Mouse (Mus musculus): ENCODE measurements around the gene Eif4b. TPM values are rescaled to one million over a fixed set of nuclear protein-coding genes. Genes with fewer than 3 reads are reported as not detected.

The Eif4b gene
- 14.5 and 19.1 TPM in 2 replicates for polyA plus RNA-seq (2012; rRNA removed)

GRCm38 (mm10) chr15:102073559-102074069, at the start of gene Eif4b:
TSS of gene Eif4b (plus strand) at chr15:102073773.

GRCm38 (mm10) chr15:102028040-102028439, 45.5 kb upstream of the Eif4b start, which contains the start of gene Krt18:
TSS of gene Krt18 (plus strand) at chr15:102028180.

GRCm38 (mm10) chr15:102100161-102100981, 26.8 kb downstream of the Eif4b start, which contains the start of gene Tns2:
TSS of gene Tns2 (plus strand) at chr15:102100413.

GRCm38 (mm10) chr15:102136129-102136758, 62.7 kb downstream of the Eif4b start, which contains the start of gene Spryd3:
TSS of gene Spryd3 (minus strand) at chr15:102136234.

GRCm38 (mm10) chr15:102144274-102144711, 70.7 kb downstream of the Eif4b start, which contains the start of gene Igfbp6:
TSS of gene Igfbp6 (plus strand) at chr15:102144362.

Other genes with a start within 250 kb of the Eif4b start
- 315 and 333 TPM in 2 replicates for gene Krt1, start 223.0 kb upstream of the Eif4b start, polyA plus RNA-seq (2012; rRNA removed)
- gene Krt77, start 204.1 kb upstream of the Eif4b start, polyA plus RNA-seq (2012; rRNA removed), result 0.04 and 0.05 TPM in 2 replicates
- 0.50 and 0.67 TPM in 2 replicates for gene Krt76, start 180.9 kb upstream of the Eif4b start, polyA plus RNA-seq (2012; rRNA removed)
- gene Krt4, start 149.0 kb upstream of the Eif4b start, polyA plus RNA-seq (2012; rRNA removed), result 456 and 601 TPM in 2 replicates
- gene Krt79, start 133.4 kb upstream of the Eif4b start, polyA plus RNA-seq (2012; rRNA removed), result 3.8 and 3.9 TPM in 2 replicates
- 11.4 and 15.9 TPM in 2 replicates for gene Krt78, start 119.5 kb upstream of the Eif4b start, polyA plus RNA-seq (2012; rRNA removed)
- gene Krt8, start 69.3 kb upstream of the Eif4b start, polyA plus RNA-seq (2012; rRNA removed), result 1,182 and 1,269 TPM in 2 replicates
- gene Krt18, start 45.6 kb upstream of the Eif4b start, polyA plus RNA-seq (2012; rRNA removed), result 248 and 336 TPM in 2 replicates
- 67.8 and 68.1 TPM in 2 replicates for gene Tns2, start 26.6 kb downstream of the Eif4b start, polyA plus RNA-seq (2012; rRNA removed)
- gene Spryd3, start 62.5 kb downstream of the Eif4b start, polyA plus RNA-seq (2012; rRNA removed), result 31.6 and 32.7 TPM in 2 replicates
- 38.2 and 48.3 TPM in 2 replicates for gene Igfbp6, start 70.6 kb downstream of the Eif4b start, polyA plus RNA-seq (2012; rRNA removed)
- 8.3 and 10.1 TPM in 2 replicates for gene Soat2, start 76.8 kb downstream of the Eif4b start, polyA plus RNA-seq (2012; rRNA removed)
- gene Zfp740, start 129.5 kb downstream of the Eif4b start, polyA plus RNA-seq (2012; rRNA removed), result 5.2 and 6.7 TPM in 2 replicates
- gene Csad, start 131.0 kb downstream of the Eif4b start, polyA plus RNA-seq (2012; rRNA removed), result 16.5 and 23.7 TPM in 2 replicates
- 1.9 and 3.1 TPM in 2 replicates for gene Itgb7, start 158.2 kb downstream of the Eif4b start, polyA plus RNA-seq (2012; rRNA removed)
- gene Rarg, start 183.7 kb downstream of the Eif4b start, polyA plus RNA-seq (2012; rRNA removed), result 29.2 and 33.2 TPM in 2 replicates
- gene Gm9918, start 196.8 kb downstream of the Eif4b start, polyA plus RNA-seq (2012; rRNA removed), result 0.06 TPM in 2 replicates
- 57.4 and 84.1 TPM in 2 replicates for gene Mfsd5, start 205.7 kb downstream of the Eif4b start, polyA plus RNA-seq (2012; rRNA removed)
- gene Espl1, start 222.5 kb downstream of the Eif4b start, polyA plus RNA-seq (2012; rRNA removed), result 2.2 and 4.3 TPM in 2 replicates

All from stomach, adult 2 months (tissue).